Mouse (Mus musculus): ENCODE data around the gene Nek3. TPM values are rescaled to one million over a fixed set of nuclear protein-coding genes. Genes with fewer than 3 reads are reported as not detected.
A peak's percentile ranks its signal among the peaks of the same experiment; 100 is the strongest.

The Nek3 gene
- 3.4 and 3.5 TPM in 2 replicates for polyA plus RNA-seq (2015; fragmentation: Nextera tagmentation; extraction: Ambion mirVana)

GRCm38 (mm10) chr8:22166080-22166603 lies at the start of gene Nek3:
Gene Nek3 (minus strand): TSS chr8:22166435.
- under 1% methylated on average over 36 of the region's 43 CpGs for WGBS
- Histone ChIP-seq H3K4me2 (replicated peaks; ENCODE audit: low read depth, low read length) (peak within 1 kb of the TSS; percentile 54), H3K9me3 (ENCODE audit: low read length) (no peaks in the 10 kb centered on the region), H3K9ac (replicated peaks; ENCODE audit: low read depth) (peak within 1 kb of the TSS; percentile 20; the same call in 1 of the 2 replicates), H3K4me1 (ENCODE audit: insufficient read depth, low read depth, low read length) (no peaks in the 10 kb centered on the region), H3K4me3 (ENCODE audit: low read depth, low read length) (peak within 1 kb of the TSS; percentile 56), H3K27ac (ENCODE audit: low read length) (peak within 1 kb of the TSS; percentile 29), H3K36me3 (ENCODE audit: insufficient read depth, low read length) (no peaks in the 10 kb centered on the region), H3K27me3 (replicated peaks; ENCODE audit: insufficient read depth, low read length) (no peaks in the 10 kb centered on the region)
- DNase-seq (ENCODE audit: low spot score) (peak; percentile 97), ATAC-seq (peak; percentile 99)
- TF ChIP-seq CTCF (IDR thresholded peaks at IDR 0.05) (peak; percentile 74), EP300 (IDR thresholded peaks at IDR 0.05) (no peak)

DNA sequence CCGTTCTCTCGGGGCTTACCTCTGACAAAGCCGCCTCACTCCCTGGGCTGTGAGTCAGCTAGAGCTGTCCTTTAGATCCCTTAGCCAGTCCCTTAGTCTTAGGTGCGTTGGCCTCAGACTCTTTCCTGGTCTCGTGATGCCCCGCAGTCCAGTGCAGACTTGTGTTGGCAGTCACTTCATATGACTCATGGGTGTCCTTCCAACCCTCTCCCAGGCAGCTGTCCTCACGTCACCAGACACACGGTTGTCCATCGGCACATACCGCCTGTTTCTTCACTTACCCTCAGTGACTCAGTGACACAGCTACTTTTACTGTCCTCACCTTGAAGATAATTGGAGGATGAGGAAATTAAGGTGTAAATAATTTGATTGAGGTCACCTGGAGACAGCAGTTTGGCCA lies 48.6 kb upstream of the Nek3 start:
- no peak overlapping the region for H3K9ac ChIP-seq (replicated peaks; ENCODE audit: low read depth)
- H3K4me1 ChIP-seq (ENCODE audit: insufficient read depth, low read depth, low read length): no peaks in the 10 kb centered on the region
- H3K4me2 ChIP-seq (replicated peaks; ENCODE audit: low read depth, low read length): no peak overlapping the region
- peaks cover 42% of the 10 kb centered on the region for H3K36me3 ChIP-seq (ENCODE audit: insufficient read depth, low read length)
- TF ChIP-seq EP300 (IDR thresholded peaks at IDR 0.05): no peak
- no peak for TF ChIP-seq CTCF (IDR thresholded peaks at IDR 0.05)
- H3K9me3 ChIP-seq (ENCODE audit: low read length): no peaks in the 10 kb centered on the region
- H3K4me3 ChIP-seq (ENCODE audit: low read depth, low read length): no peak overlapping the region
- ATAC-seq: no peak
- 88% methylated on average over 10 of the region's 10 CpGs for WGBS
- no peak overlapping the region for H3K27ac ChIP-seq (ENCODE audit: low read length)
- H3K27me3 ChIP-seq (replicated peaks; ENCODE audit: insufficient read depth, low read length): no peaks in the 10 kb centered on the region
- DNase-seq (ENCODE audit: low spot score): no peak

DNA sequence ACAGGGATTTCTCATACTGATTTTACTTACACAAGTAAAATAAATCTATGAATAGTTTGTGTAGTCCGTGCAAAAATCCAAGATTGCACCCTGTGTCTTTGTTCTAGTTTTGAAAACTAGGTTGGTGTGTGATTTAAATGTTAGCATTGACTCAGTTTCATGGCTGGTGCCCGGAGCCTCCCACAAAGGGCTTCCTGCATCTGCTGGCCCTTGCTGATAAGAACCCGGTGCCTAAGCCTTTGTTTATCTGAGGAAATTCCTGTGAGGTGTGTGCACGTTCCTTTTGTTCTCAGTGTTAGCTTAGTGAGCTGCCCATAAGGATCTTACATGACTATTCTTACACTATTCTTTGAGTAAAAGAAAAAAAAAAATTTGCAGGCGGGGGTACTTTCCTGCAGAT lies 42.8 kb upstream of the Nek3 start:
- H3K36me3 ChIP-seq (ENCODE audit: insufficient read depth, low read length): peaks cover 8% of the 10 kb centered on the region; the same call in 1 of the 2 replicates
- no peaks in the 10 kb centered on the region for H3K4me1 ChIP-seq (ENCODE audit: insufficient read depth, low read depth, low read length)
- no peak for TF ChIP-seq CTCF (IDR thresholded peaks at IDR 0.05)
- peak; percentile 97 for TF ChIP-seq EP300 (IDR thresholded peaks at IDR 0.05)
- H3K4me3 ChIP-seq (ENCODE audit: low read depth, low read length): no peak overlapping the region
- no peak overlapping the region for H3K9ac ChIP-seq (replicated peaks; ENCODE audit: low read depth)
- no peaks in the 10 kb centered on the region for H3K9me3 ChIP-seq (ENCODE audit: low read length)
- DNase-seq (ENCODE audit: low spot score) (peak; percentile 77), ATAC-seq (peak; percentile 92)
- no peak overlapping the region for H3K4me2 ChIP-seq (replicated peaks; ENCODE audit: low read depth, low read length)
- H3K27ac ChIP-seq (ENCODE audit: low read length): 0 out of 2 replicates have a peak overlapping the region, but pooled peaks have one; percentile 43
- no peaks in the 10 kb centered on the region for H3K27me3 ChIP-seq (replicated peaks; ENCODE audit: insufficient read depth, low read length)
- WGBS: 14% methylated on average over 5 of the region's 5 CpGs

GRCm38 (mm10) chr8:22207535-22207934 lies 41.3 kb upstream of the Nek3 start:
- H3K27ac ChIP-seq (ENCODE audit: low read length): no peak overlapping the region; the same call in 1 of the 2 replicates
- no peak overlapping the region for H3K4me3 ChIP-seq (ENCODE audit: low read depth, low read length)
- ATAC-seq: no peak
- no peak for DNase-seq (ENCODE audit: low spot score)
- WGBS: 56% methylated on average over 4 of the region's 4 CpGs
- H3K4me2 ChIP-seq (replicated peaks; ENCODE audit: low read depth, low read length): no peak overlapping the region
- no peaks in the 10 kb centered on the region for H3K9me3 ChIP-seq (ENCODE audit: low read length)
- H3K4me1 ChIP-seq (ENCODE audit: insufficient read depth, low read depth, low read length): no peaks in the 10 kb centered on the region
- no peaks in the 10 kb centered on the region for H3K27me3 ChIP-seq (replicated peaks; ENCODE audit: insufficient read depth, low read length)
- H3K36me3 ChIP-seq (ENCODE audit: insufficient read depth, low read length): peaks cover 15% of the 10 kb centered on the region; the same call in 1 of the 2 replicates
- H3K9ac ChIP-seq (replicated peaks; ENCODE audit: low read depth): no peak overlapping the region
- TF ChIP-seq CTCF (IDR thresholded peaks at IDR 0.05): no peak
- no peak for TF ChIP-seq EP300 (IDR thresholded peaks at IDR 0.05)

GRCm38 (mm10) chr8:22199481-22199880 lies 33.2 kb upstream of the Nek3 start:
- TF ChIP-seq EP300 (IDR thresholded peaks at IDR 0.05): no peak
- TF ChIP-seq CTCF (IDR thresholded peaks at IDR 0.05): peak; percentile 29
- ATAC-seq (no peak), DNase-seq (ENCODE audit: low spot score) (no peak)
- 96% methylated on average over 8 of the region's 8 CpGs for WGBS
- H3K4me1 ChIP-seq (ENCODE audit: insufficient read depth, low read depth, low read length): peaks cover 3% of the 10 kb centered on the region; the same call in 1 of the 2 replicates
- no peaks in the 10 kb centered on the region for H3K27me3 ChIP-seq (replicated peaks; ENCODE audit: insufficient read depth, low read length)
- no peaks in the 10 kb centered on the region for H3K9me3 ChIP-seq (ENCODE audit: low read length)
- H3K9ac ChIP-seq (replicated peaks; ENCODE audit: low read depth): no peak overlapping the region
- H3K27ac ChIP-seq (ENCODE audit: low read length): no peak overlapping the region
- H3K4me2 ChIP-seq (replicated peaks; ENCODE audit: low read depth, low read length): no peak overlapping the region
- H3K4me3 ChIP-seq (ENCODE audit: low read depth, low read length): no peak overlapping the region
- H3K36me3 ChIP-seq (ENCODE audit: insufficient read depth, low read length): peaks cover 19% of the 10 kb centered on the region; the same call in 1 of the 2 replicates

DNA sequence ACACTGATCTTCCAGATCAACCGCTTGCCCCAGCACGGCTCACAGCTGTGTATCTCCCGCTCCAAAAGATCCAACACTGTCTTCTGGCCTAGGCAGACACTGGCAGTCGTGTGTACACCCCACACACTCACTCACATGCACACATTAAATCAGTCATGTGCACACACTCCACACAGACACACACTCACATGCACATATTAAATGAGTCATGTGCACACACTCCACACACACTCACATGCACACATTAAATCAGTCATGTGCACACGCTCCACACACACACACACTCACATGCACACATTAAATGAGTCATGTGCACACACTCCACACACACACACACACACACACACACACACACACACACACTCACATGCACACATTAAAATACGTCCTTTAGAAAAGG lies 31.7 kb upstream of the Nek3 start:
- Histone ChIP-seq H3K9me3 (ENCODE audit: low read length) (no peaks in the 10 kb centered on the region), H3K27me3 (replicated peaks; ENCODE audit: insufficient read depth, low read length) (no peaks in the 10 kb centered on the region), H3K36me3 (ENCODE audit: insufficient read depth, low read length) (peaks cover 11% of the 10 kb centered on the region; the same call in 1 of the 2 replicates), H3K4me1 (ENCODE audit: insufficient read depth, low read depth, low read length) (peaks cover 6% of the 10 kb centered on the region; the same call in 1 of the 2 replicates), H3K9ac (replicated peaks; ENCODE audit: low read depth) (no peak overlapping the region), H3K4me3 (ENCODE audit: low read depth, low read length) (no peak overlapping the region), H3K4me2 (replicated peaks; ENCODE audit: low read depth, low read length) (no peak overlapping the region), H3K27ac (ENCODE audit: low read length) (no peak overlapping the region)
- WGBS: 88% methylated on average over 6 of the region's 6 CpGs
- DNase-seq (ENCODE audit: low spot score) (no peak), ATAC-seq (no peak)
- TF ChIP-seq EP300 (IDR thresholded peaks at IDR 0.05): no peak
- TF ChIP-seq CTCF (IDR thresholded peaks at IDR 0.05): no peak

Data from lung, postnatal 0 days (tissue).